Mouse (Mus musculus): ENCODE results near the gene Ldb2. TPM values are rescaled to one million over a fixed set of nuclear protein-coding genes. Genes with fewer than 3 reads are reported as not detected.

Gene Ldb2
- polyA plus RNA-seq, 1 experiment, result 4.0 TPM

DNA sequence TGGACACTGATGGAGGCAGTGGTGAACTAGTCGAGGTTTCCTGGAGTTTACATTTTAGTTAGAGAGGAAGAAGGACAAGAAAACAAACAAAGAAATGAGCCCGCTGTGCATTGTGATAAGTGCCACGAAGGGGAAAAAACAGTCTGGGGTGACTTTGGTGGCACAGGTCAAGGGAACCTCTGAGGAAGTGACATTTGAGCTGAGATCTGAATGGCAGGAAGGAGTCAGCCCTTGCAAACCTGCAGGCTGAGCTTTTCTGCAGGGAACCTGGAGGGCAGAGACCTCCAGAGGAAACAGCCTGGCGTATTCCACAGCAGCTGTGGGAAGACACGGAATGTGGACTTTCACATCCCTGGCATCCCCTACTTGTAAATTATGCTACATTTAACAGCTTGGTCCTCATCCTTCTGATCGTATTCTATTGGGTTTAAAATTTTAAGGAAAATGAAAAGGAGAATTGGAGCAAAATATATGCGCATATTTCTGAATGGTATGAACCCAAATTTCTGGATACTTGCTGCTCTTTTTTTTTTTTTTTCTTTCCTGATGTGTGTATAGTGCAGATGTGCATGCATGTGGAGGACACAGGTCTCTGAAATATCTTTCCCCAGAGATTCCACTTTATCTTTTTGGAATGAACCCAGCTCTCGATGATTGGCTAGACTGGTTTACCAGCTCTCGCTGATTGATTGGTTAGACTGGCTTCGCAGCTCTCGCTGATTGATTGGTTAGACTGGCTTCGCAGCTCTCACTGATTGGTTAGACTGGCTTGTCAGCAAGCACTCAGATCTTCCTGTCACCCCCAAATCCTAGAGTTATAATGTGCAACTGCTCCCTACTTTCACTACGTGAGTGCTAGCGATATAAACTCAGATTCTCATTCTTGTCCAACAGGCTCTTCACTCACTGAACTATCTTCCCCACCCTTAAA is 72.7 kb downstream of the Ldb2 start:
- WGBS, result 69% methylated on average over 14 of the region's 14 CpGs
- DNase-seq (ENCODE audit: low read depth, low spot score), result no peak

DNA sequence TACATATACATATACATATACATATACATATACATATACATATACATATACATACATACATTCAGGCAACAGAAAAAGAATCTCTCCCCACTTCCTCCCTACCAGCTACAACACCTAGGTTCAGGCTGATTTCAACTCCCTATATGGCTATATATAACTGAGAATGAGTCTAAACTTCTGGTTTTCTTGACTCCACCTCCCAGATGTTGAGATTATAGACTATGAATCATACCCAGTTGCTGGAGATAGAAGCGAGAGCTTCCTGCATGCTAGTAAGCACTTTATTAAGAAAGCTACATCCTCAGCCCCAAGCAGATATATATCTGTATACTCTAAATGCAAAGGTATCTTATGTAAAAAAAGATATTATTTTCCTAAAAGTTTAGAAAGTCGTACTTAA is 74.0 kb downstream of the Ldb2 start:
- no peak for DNase-seq (ENCODE audit: low read depth, low spot score)
- 78% methylated on average over 2 of the region's 2 CpGs for WGBS

DNA sequence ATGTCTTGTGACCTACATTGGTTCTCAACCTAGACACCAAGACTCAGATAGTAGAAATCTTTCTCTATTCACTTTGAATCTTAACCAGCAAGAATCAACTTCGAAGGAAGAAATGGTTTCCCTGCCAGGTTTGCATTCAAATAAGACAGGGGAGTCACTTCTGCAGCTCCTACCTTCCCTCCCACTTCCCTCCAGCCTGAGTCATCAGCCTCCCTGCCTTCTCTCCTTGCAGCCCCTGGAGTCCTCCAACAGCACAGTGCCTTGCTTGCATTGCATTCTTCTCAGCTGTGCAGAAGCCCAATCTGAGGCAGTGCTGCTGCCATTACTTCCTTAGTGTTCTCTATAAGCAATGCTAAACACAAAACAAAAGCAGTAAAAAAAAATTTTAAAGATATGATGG is 79.6 kb downstream of the Ldb2 start:
- no peak for DNase-seq (ENCODE audit: low read depth, low spot score)
- 79% methylated on average over 1 of the region's 1 CpGs for WGBS

DNA sequence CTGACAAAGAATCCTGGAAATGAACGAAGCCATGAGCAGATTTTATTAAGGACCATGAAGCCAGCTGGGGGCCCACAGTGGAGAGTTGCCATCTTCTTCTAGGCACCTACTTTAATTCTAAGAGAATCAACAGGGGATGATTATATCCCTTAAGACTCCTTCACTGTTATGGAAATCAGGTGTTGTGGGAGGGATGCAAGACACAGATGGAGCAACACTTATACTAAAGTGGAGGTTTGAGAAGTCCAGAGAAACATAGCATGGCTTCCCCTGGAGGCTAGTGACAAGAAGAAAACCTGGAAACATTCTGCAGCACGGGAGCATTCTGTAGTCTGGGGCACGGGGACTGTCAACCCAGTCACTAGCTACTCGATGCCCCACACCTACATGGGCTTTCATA is 85.0 kb downstream of the Ldb2 start:
- WGBS, result 68% methylated on average over 4 of the region's 4 CpGs
- DNase-seq (ENCODE audit: low read depth, low spot score), result no peak

DNA sequence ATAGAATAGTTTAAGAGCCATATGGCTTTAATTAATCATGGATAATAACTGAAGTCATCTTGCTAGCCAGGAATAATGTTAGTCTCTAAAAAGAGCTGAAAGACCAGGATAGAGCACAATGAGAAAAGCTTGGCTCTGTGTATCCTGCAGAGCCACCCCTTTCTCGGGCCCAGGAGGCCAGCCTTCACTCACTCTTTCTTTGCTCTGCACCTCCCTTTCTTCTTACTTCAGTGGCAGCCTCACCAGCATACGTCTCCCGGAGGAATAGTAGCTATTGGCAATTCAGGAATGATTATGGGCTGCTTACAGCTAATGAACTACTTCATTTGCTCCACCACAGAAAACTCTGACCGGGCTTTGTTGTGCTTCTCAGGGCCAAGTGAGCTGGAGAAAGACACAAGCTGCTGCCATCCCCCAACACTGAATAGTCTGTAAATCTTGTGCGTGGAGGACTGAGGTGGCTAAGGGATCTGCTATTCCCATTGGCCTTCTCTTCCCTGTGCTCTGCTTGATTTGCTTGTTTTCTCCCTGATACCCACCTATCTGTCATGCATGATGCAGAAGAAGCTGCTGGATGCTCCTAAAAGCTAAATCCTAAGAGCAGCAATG is 86.2 kb downstream of the Ldb2 start:
- DNase-seq (ENCODE audit: low read depth, low spot score), result no peak
- 59% methylated on average over 5 of the region's 5 CpGs for WGBS

DNA sequence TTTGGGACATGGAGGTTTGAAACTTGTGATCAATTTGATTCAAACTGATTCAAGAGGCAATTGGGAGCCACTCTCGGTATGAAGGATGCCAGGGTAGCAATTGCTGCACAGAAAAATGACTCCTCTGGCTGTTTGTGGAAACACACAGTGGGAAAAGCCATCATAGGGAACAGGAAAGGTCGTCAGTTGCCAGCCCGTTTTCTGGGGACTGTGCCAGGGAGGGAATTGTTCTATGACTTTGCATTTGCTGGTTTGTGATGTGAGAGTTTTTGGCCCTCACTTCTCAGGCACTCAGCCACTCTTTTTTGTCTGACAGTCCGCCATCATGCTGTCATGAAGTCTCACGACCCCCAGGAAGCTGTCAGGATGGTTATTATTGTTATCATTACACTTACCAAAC is 88.3 kb downstream of the Ldb2 start:
- no peak for DNase-seq (ENCODE audit: low read depth, low spot score)
- 40% methylated on average over 5 of the region's 5 CpGs for WGBS

DNA sequence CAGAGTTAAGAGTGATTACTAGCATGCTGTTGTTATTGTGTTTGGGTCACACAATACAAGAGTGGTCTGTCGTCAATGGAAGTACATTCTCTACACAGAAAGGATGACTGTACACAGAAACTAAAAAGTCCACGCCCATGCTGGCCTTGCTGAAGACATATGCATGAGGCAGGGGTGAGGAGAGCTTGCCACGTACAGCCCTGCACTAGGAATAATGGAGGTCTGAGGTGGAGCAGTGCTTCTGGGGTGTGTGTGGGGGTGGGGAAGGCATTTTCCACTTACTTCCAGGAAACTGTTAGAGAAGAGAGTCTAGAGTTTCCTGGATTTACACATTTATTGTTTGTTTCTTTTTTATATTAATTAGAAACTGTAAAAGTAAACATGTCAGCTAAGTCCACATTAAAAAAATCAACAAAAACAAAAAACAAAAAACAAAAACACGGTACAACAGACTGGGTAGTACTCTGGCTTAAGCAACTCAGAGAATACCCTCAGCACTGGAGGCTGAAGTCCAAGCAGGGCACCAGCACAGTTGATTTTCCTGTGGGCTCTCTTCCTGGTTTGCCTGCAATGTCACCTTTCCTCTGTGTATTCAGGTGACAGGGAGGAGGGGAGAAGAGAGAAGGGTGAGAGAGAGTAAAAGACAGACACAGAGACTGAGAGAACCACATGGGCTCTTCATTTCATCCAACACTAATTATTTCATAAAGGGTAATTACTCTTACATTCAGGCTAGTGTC is 89.2 kb downstream of the Ldb2 start:
- WGBS, result 42% methylated on average over 4 of the region's 4 CpGs
- DNase-seq (ENCODE audit: low read depth, low spot score), result no peak

DNA sequence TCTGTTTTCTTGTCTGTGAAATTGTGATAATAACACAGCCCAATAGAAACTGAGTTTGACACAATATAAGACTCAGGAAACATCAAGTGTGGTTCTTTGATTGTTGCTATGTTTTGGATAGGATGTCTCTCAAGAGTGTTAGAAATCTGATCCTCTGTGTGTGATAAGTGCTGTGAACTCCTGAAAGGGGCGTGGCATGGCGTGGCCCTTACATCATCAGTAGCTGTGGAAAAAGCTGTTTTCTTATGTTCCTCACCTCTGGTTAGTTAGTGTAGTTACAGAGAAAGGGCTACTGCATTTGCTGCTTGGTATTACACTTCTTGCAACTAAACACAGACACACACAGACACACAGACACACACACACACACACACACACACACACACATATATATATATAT is 90.2 kb downstream of the Ldb2 start:
- 62% methylated on average over 2 of the region's 2 CpGs for WGBS

DNA sequence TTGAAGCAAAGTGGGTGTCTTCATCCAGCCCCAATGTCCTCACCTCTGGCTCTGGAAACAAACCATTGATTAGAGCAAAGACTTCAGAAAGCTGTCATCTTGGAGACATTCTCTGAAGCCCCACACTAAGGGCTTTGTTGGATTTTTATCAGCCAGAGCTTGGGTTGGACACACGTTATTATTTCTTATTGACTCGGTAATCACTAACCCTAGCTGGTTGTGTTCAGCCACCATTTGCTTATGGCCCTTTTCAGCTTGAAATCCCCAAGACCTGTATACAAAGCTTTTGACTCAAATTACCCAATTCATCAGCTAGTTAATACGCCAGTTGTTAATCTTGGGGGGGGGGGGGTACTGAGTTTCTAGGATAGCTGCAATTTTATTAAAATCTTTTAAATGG is 91.5 kb downstream of the Ldb2 start:
- no peak for DNase-seq (ENCODE audit: low read depth, low spot score)
- 86% methylated on average over 3 of the region's 3 CpGs for WGBS

More for the DNA sequence above, 90.2 kb downstream of the Ldb2 start:
- DNase-seq (ENCODE audit: low read depth, low spot score), result no peak

DNA sequence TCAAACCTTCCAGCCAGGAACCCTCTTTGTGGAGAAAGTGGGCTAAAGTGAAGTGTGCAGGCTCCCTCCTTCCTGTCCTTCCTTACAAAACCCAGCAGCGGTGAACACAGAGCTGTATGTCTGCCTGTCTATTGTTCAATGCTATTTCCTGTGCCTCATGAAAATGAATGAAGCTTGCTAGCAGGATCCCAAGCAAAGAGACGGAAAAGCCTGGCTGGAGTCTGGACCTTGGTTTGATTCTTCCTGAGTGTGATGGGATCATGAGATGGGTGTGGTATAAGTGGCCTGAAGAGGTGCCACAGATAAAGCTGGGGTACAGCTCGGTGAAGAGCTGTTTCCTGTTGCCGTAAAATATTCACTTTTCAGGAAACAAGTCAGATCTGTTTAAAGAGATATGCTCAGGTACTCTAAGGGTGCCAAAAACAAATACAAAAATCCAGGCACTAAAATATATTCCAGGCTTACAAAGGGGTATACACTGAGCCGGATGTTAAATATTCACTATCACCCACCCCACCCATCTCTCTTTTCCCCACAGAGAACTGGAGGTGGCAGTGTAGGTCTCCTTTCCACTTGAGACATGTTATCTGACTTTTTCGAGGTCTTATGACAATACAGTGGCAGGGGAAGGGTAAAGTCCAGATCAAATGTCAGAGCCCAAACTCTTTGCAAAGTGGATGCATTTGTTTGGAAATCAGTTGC is 92.3 kb downstream of the Ldb2 start:
- no peak for DNase-seq (ENCODE audit: low read depth, low spot score)

DNA sequence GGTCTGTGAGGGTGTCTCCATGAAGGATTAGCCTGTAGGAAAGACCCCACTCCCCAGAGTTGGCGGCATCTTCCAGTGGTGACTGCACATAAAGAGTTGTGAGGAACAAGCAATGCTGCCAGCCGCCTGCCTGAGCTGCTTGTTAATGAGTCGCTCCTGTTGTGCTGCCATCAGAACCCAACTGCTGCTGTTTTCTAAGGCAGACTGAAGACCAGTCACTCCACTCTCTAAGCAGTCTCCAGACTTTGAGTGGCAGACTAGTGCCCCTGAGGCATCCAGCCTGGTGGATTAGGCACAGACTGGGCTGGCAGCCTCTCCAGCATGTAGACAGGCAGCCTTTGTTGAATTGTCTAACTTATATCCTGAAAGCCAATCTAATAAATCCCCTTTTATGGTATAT is 101.5 kb downstream of the Ldb2 start:
- WGBS, result 85% methylated on average over 3 of the region's 3 CpGs
- no peak for DNase-seq (ENCODE audit: low read depth, low spot score)

More for the DNA sequence above, 92.3 kb downstream of the Ldb2 start:
- 16% methylated on average over 6 of the region's 6 CpGs for WGBS

DNA sequence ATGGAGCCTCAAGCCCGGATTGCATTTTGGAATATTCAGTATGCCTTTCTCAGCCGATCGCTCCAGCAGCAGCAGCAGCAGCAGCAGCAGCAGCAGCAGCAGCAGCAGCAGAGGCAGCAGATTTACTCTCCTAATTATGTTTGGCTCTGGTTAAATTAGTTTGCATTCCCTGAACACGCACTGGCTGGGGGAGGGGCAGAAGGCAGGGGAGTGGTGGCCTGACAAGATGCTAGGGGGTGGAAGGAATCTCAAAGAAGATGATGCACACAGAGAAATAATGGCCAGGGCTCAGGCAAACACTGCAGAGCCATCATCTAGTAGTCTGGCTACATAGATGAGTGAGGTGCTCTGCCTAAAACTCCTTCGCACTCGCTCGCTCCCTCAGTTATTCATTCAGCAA is 102.9 kb downstream of the Ldb2 start:
- WGBS, result 67% methylated on average over 7 of the region's 7 CpGs
- DNase-seq (ENCODE audit: low read depth, low spot score), result no peak

DNA sequence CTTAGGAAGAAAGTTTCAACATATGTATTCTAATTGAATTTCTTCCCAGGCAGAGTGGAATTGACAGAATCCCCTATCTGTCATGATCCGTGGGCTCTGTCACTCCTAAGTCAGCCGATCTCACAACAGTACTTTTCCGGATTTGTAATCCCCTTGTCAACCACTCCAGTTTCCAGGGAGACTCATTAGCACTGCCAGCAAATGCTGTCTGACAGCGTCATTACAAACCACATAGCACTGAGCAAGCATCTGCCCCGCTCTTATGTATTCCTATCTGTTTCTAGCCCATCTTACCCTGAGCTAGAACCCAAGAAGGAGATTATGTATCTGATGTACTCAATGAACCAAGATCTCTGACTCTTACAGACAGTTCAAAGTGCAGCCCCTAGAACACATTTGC is 105.8 kb downstream of the Ldb2 start:
- 72% methylated on average over 5 of the region's 5 CpGs for WGBS
- no peak for DNase-seq (ENCODE audit: low read depth, low spot score)

DNA sequence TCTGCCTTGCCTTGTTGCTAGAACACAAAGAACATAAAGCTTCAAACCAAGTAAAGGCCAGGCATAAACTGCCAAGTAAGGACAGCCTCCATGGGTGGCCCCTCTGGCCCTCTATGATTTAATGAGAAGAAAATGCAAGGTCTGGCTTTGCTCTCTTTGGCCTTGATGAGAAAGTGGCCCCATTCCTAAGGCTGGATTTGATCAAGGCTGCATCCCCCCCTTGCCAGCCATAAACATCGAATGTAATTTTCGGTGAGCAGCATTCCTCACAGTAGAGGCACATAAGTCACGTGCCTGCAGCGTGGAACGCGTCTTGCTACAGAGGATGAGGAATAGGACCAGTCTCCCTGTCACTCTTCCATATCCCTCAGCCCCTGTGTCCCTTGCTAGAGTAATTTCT is 113.1 kb downstream of the Ldb2 start:
- 71% methylated on average over 6 of the region's 6 CpGs for WGBS

DNA sequence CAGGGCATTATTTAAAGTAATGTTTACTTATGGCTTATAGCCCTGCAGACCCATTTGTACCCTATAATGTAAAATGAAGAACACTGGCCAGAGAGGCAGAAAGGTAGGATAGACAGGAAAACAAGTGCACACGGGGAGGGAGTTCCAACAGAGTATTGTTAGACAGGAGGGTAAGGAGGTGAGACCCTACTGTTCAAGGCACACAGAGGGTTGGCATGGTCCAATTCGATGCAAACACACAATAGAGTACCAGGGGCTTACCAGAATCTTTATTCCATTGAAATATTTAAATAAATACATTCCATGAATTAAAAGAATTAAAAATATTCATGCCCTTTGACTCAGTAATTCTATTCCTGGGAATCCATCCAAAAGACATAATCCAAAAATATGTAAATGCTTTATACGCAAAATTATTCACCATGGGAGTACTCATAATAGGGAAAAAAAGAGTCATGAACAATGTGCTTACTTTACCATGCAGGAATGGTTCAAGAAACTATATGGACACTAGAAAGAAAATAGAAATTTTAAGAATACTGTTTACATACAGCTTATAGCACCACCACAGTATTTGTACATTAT is 118.3 kb downstream of the Ldb2 start:
- WGBS, result 64% methylated on average over 3 of the region's 3 CpGs
- DNase-seq (ENCODE audit: low read depth, low spot score), result no peak

More for the DNA sequence above, 113.1 kb downstream of the Ldb2 start:
- DNase-seq (ENCODE audit: low read depth, low spot score), result no peak

DNA sequence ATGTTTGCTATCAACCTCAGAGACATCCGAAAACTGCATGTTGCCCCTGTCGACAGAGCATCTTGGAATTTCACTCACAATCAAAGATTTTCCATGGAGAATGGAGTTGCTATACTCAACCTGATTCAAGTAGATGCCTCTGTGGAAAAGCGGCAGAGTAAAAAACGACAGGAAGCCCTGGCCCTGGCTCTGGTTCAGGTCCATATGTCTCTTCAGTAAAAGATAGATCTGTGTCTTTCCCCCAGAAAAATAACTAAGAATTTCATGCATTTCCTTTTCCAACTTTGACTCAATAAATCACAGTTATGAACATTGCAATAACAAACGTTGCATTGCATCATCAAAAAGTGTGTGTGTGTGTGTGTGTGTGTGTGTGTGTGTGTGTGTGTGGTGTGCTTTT is 121.7 kb downstream of the Ldb2 start:
- 65% methylated on average over 5 of the region's 5 CpGs for WGBS
- DNase-seq (ENCODE audit: low read depth, low spot score), result no peak

DNA sequence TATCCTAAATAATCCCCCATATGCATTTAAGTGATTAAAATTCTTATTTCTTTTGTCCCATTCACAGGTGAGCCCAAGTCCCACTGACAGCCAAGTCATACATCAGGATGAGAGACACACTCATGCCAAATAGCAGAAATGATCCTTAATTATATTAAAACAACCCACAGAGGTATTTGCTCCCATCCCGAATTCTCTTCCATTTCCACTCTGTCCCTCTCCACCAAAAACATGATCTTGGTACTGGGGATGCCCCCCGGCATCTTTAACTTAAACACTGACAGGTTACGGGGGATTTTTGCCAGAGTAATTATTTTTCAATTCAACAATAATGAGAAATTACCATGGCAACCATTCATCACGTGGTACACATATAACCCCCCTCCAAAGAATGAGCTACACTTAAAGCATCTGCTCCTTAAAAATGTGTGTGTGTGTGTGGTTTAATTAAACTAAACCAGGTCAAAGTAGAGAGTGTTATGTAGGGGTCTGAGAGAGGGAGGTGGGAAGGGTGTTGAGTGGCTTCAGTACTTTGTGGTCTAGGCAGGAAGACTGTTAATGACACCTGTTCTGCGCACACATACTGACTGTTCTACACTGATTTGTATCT is 123.2 kb downstream of the Ldb2 start:
- no peak for DNase-seq (ENCODE audit: low read depth, low spot score)
- WGBS, result 89% methylated on average over 5 of the region's 5 CpGs

DNA sequence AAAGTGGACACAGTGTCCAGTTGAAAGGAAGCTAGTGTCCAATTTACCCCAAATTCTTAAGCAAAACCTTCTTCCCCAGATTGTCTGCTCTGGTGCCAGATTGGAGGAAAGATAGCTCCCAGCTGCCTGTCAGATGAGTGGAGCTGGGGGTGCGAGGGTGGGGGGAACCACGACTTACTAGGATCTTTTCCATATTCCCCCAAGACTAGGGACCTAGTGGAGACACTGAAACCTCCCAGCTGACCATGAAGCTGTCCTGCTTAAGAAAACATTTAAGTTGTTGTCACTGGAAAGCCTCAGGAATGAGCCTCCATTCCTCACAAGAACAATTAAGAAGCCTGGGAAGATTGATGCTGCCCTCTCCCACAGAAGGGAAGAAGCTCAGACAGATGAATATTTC is 129.1 kb downstream of the Ldb2 start:
- no peak for DNase-seq (ENCODE audit: low read depth, low spot score)
- 43% methylated on average over 2 of the region's 2 CpGs for WGBS

DNA sequence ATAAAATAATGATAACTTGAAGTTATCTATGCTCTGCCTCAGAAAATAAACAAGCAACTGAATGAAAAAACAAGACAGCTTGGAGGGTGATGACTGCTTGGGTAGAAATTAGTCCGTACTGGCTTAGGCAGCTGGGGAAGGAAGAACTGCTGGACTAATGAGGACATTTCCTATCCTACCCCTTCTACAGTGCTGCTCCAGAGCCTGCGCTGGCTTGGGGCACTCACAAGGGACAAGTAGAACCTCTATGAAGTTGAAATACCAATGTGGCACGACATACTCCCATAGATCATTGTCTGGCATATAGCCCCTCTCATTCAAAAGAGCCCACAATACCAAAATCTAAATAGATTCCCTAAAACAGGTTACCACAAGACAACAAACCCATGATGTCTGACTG is 131.6 kb downstream of the Ldb2 start:
- 80% methylated on average over 3 of the region's 3 CpGs for WGBS
- DNase-seq (ENCODE audit: low read depth, low spot score), result no peak
